Mouse (Mus musculus): Measurements from ENCODE around the gene Slc23a3. TPM values are rescaled to one million over a fixed set of nuclear protein-coding genes. Genes with fewer than 3 reads are reported as not detected.

Slc23a3 gene
- polyA plus RNA-seq (2014; fragmentation: Nextera tagmentation; extraction: Ambion mirVana) = not detected in 2 replicates

- Histone ChIP-seq H3K9ac (ENCODE audit: low read depth, low read length) (no peak within 1 kb of the TSS), H3K4me2 (replicated peaks; ENCODE audit: low read depth, low read length) (no peak within 1 kb of the TSS), H3K9me3 (ENCODE audit: control insufficient read depth, low read length) (no peaks in the 10 kb centered on the region), H3K27me3 (ENCODE audit: control insufficient read depth, insufficient read depth, low read length) (no peaks in the 10 kb centered on the region), H3K4me1 (replicated peaks; ENCODE audit: control insufficient read depth, insufficient read depth, low read length) (no peaks in the 10 kb centered on the region), H3K4me3 (ENCODE audit: low read depth, low read length) (no peak within 1 kb of the TSS), H3K27ac (ENCODE audit: low read depth, low read length) (no peak within 1 kb of the TSS), H3K36me3 (ENCODE audit: control insufficient read depth, insufficient read depth, low read length) (peaks cover 6% of the 10 kb centered on the region; the same call in 1 of the 2 replicates)
- no peak for DNase-seq (ENCODE audit: low spot score)
- ATAC-seq (ENCODE audit: low FRiP score) = no peak
- WGBS = 74% methylated on average over 12 of the region's 12 CpGs
These were observed at the start of gene Slc23a3 for GRCm38 (mm10) chr1:75133421-75134207. TSS of gene Slc23a3 (minus strand) at chr1:75133890.

DNA sequence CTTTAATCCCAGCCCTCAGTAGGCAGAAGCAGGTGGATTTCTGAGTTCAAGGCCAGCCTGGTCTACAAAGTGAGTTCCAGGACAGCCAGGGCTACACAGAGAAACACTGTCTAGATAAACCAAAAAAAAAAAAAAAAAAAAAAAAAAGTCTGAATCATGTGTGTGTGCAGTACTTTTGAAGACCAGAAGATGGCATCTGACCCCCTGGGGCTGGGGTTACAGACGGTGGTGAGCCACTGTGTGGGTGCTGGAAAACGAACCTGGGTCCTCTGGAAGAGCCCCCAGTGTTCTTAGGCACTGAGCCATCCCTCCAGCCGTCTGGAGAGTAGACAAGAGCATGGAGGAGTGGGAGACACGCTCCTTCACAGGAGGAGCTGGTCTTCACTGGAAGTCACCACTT is 48.5 kb upstream of the Slc23a3 start:
- Histone ChIP-seq H3K27me3 (ENCODE audit: control insufficient read depth, insufficient read depth, low read length) (no peaks in the 10 kb centered on the region), H3K4me1 (replicated peaks; ENCODE audit: control insufficient read depth, insufficient read depth, low read length) (peaks cover 3% of the 10 kb centered on the region; the same call in 1 of the 2 replicates), H3K27ac (ENCODE audit: low read depth, low read length) (no peak overlapping the region), H3K9ac (ENCODE audit: low read depth, low read length) (no peak overlapping the region), H3K4me2 (replicated peaks; ENCODE audit: low read depth, low read length) (no peak overlapping the region), H3K4me3 (ENCODE audit: low read depth, low read length) (no peak overlapping the region), H3K9me3 (ENCODE audit: control insufficient read depth, low read length) (no peaks in the 10 kb centered on the region), H3K36me3 (ENCODE audit: control insufficient read depth, insufficient read depth, low read length) (peaks cover 6% of the 10 kb centered on the region)
- DNase-seq (ENCODE audit: low spot score) (no peak), ATAC-seq (ENCODE audit: low FRiP score) (no peak)
- WGBS = 84% methylated on average over 4 of the region's 4 CpGs

DNA sequence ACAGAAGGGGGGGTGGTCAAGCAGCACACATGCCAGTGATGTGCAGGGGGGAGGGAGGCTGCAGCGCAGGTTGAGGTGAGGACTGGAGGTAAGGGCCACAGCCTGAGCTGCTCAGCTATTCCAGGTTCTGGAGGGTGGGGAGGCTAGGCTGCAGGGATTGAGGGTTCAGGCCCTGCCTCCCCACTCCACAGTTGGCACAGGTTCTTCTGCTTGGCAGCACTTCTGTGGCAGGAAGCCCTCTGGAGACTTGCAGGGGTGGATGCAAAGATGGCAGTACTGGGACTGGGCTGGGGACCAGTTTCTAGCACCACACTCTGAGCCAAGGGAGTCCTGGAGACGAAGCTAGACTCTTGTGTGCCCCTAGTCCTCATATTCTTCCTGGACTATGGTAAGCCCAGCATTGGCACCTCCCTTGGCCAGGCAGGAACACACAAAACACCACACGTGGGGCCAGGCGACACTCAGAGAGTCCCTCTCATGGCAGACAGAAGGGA is 47.7 kb upstream of the Slc23a3 start:
- no peaks in the 10 kb centered on the region for H3K9me3 ChIP-seq (ENCODE audit: control insufficient read depth, low read length)
- ATAC-seq (ENCODE audit: low FRiP score) = no peak
- DNase-seq (ENCODE audit: low spot score) = no peak
- no peak overlapping the region for H3K4me2 ChIP-seq (replicated peaks; ENCODE audit: low read depth, low read length)
- no peak overlapping the region for H3K4me3 ChIP-seq (ENCODE audit: low read depth, low read length)
- H3K27ac ChIP-seq (ENCODE audit: low read depth, low read length) = no peak overlapping the region
- WGBS = 81% methylated on average over 4 of the region's 4 CpGs
- no peaks in the 10 kb centered on the region for H3K27me3 ChIP-seq (ENCODE audit: control insufficient read depth, insufficient read depth, low read length)
- H3K36me3 ChIP-seq (ENCODE audit: control insufficient read depth, insufficient read depth, low read length) = peaks cover 7% of the 10 kb centered on the region
- peaks cover 3% of the 10 kb centered on the region; the same call in 1 of the 2 replicates for H3K4me1 ChIP-seq (replicated peaks; ENCODE audit: control insufficient read depth, insufficient read depth, low read length)
- H3K9ac ChIP-seq (ENCODE audit: low read depth, low read length) = no peak overlapping the region

DNA sequence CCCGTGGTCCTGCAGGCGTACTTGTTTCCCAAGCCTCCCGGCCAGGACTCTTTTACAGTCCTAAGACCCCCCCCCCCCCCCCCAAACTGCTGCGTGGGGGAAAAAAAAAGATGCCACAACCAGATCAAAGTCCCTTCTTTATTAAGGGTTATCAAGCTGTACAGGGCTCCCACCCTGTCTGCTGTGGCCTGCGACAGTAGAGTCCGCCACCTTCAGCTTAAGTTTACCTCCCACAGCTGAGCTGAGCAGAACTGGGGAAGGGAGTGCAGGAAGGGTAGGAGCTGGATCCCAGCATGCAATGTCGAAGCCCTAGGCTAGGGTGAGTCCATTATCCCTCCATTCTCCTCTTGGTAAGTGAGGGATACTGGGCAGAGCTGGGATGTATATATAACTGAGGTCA is 47.1 kb upstream of the Slc23a3 start:
- no peaks in the 10 kb centered on the region for H3K27me3 ChIP-seq (ENCODE audit: control insufficient read depth, insufficient read depth, low read length)
- peaks cover 3% of the 10 kb centered on the region; the same call in 1 of the 2 replicates for H3K4me1 ChIP-seq (replicated peaks; ENCODE audit: control insufficient read depth, insufficient read depth, low read length)
- 46% methylated on average over 6 of the region's 7 CpGs for WGBS
- 0 out of 2 replicates have a peak, but pooled peaks have one; percentile 3 for ATAC-seq (ENCODE audit: low FRiP score)
- DNase-seq (ENCODE audit: low spot score) = no peak
- H3K27ac ChIP-seq (ENCODE audit: low read depth, low read length) = no peak overlapping the region
- peaks cover 7% of the 10 kb centered on the region for H3K36me3 ChIP-seq (ENCODE audit: control insufficient read depth, insufficient read depth, low read length)
- peak overlapping the region; percentile 60; the same call in 1 of the 2 replicates for H3K9ac ChIP-seq (ENCODE audit: low read depth, low read length)
- peak overlapping the region; percentile 95 for H3K4me2 ChIP-seq (replicated peaks; ENCODE audit: low read depth, low read length)
- H3K4me3 ChIP-seq (ENCODE audit: low read depth, low read length) = no peak overlapping the region
- no peaks in the 10 kb centered on the region for H3K9me3 ChIP-seq (ENCODE audit: control insufficient read depth, low read length)

GRCm38 (mm10) chr1:75180105-75180590 is 46.5 kb upstream of the Slc23a3 start, which contains the start of gene Abcb6:
TSS of gene Abcb6 (minus strand) at chr1:75180392.
- H3K27me3 ChIP-seq (ENCODE audit: control insufficient read depth, insufficient read depth, low read length) = no peaks in the 10 kb centered on the region
- under 1% methylated on average over 31 of the region's 31 CpGs for WGBS
- peaks cover 3% of the 10 kb centered on the region; the same call in 1 of the 2 replicates for H3K4me1 ChIP-seq (replicated peaks; ENCODE audit: control insufficient read depth, insufficient read depth, low read length)
- H3K9ac ChIP-seq (ENCODE audit: low read depth, low read length) = peak within 1 kb of the TSS; percentile 60
- H3K27ac ChIP-seq (ENCODE audit: low read depth, low read length) = peak within 1 kb of the TSS; percentile 51
- peak; percentile 94 for DNase-seq (ENCODE audit: low spot score)
- H3K36me3 ChIP-seq (ENCODE audit: control insufficient read depth, insufficient read depth, low read length) = peaks cover 7% of the 10 kb centered on the region
- H3K4me2 ChIP-seq (replicated peaks; ENCODE audit: low read depth, low read length) = peak within 1 kb of the TSS; percentile 95
- H3K9me3 ChIP-seq (ENCODE audit: control insufficient read depth, low read length) = no peaks in the 10 kb centered on the region
- peak; percentile 91 for ATAC-seq (ENCODE audit: low FRiP score)
- H3K4me3 ChIP-seq (ENCODE audit: low read depth, low read length) = peak within 1 kb of the TSS; percentile 59

- H3K9me3 ChIP-seq (ENCODE audit: control insufficient read depth, low read length) = no peaks in the 10 kb centered on the region
- H3K4me2 ChIP-seq (replicated peaks; ENCODE audit: low read depth, low read length) = peak overlapping the region; percentile 95
- DNase-seq (ENCODE audit: low spot score) (peak; percentile 9), ATAC-seq (ENCODE audit: low FRiP score) (peak; percentile 12)
- peak overlapping the region; percentile 60 for H3K9ac ChIP-seq (ENCODE audit: low read depth, low read length)
- H3K36me3 ChIP-seq (ENCODE audit: control insufficient read depth, insufficient read depth, low read length) = peaks cover 7% of the 10 kb centered on the region
- peak overlapping the region; percentile 59 for H3K4me3 ChIP-seq (ENCODE audit: low read depth, low read length)
- peak overlapping the region; percentile 51 for H3K27ac ChIP-seq (ENCODE audit: low read depth, low read length)
- 10% methylated on average over 23 of the region's 23 CpGs for WGBS
- no peaks in the 10 kb centered on the region for H3K27me3 ChIP-seq (ENCODE audit: control insufficient read depth, insufficient read depth, low read length)
- H3K4me1 ChIP-seq (replicated peaks; ENCODE audit: control insufficient read depth, insufficient read depth, low read length) = peaks cover 3% of the 10 kb centered on the region; the same call in 1 of the 2 replicates
These were observed 45.8 kb upstream of the Slc23a3 start for GRCm38 (mm10) chr1:75179334-75180104.

- H3K9me3 ChIP-seq (ENCODE audit: control insufficient read depth, low read length) = no peaks in the 10 kb centered on the region
- H3K4me2 ChIP-seq (replicated peaks; ENCODE audit: low read depth, low read length) = peak within 1 kb of the TSS; percentile 51
- no peaks in the 10 kb centered on the region for H3K27me3 ChIP-seq (ENCODE audit: control insufficient read depth, insufficient read depth, low read length)
- H3K27ac ChIP-seq (ENCODE audit: low read depth, low read length) = peak within 1 kb of the TSS; percentile 79
- DNase-seq (ENCODE audit: low spot score) = peak; percentile 95
- H3K36me3 ChIP-seq (ENCODE audit: control insufficient read depth, insufficient read depth, low read length) = 0 out of 2 replicates have a peak, but pooled peaks cover 2% of the 10 kb centered on the region
- H3K4me1 ChIP-seq (replicated peaks; ENCODE audit: control insufficient read depth, insufficient read depth, low read length) = 0 out of 2 replicates have a peak, but pooled peaks cover 4% of the 10 kb centered on the region
- H3K9ac ChIP-seq (ENCODE audit: low read depth, low read length) = peak within 1 kb of the TSS; percentile 68
- under 1% methylated on average over 55 of the region's 59 CpGs for WGBS
- peak; percentile 99 for ATAC-seq (ENCODE audit: low FRiP score)
- H3K4me3 ChIP-seq (ENCODE audit: low read depth, low read length) = peak within 1 kb of the TSS; percentile 68
These were observed 35.1 kb upstream of the Slc23a3 start, which contains the start of gene Zfand2b for GRCm38 (mm10) chr1:75168472-75169464. TSS of gene Zfand2b (plus strand) at chr1:75168646.
